Mouse (Mus musculus): ENCODE results near the gene Arl15.

DNA sequence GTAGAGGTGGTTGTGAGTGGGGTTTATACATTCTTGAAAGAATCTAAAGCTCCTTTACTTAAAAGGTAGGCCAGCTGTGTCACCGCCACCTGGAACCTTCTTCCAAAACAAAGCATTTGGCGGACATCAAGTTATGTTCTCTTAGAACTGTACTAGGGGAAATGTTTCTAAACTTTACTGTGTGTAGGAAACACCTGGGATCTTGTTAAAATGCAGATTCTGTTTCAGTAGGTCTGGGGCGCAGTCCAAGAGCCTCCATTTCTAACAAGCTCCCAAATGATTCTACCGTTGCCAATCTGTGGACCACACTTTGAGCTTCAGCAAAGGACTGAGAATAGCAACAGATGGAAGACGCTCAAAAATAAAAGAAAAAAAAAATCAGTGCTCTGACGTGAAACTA, 405.4 kb downstream of the Arl15 start:
- no peak for TF ChIP-seq POLR2A (IDR thresholded peaks at IDR 0.05; ENCODE audit: borderline replicate concordance, control insufficient read depth, low read depth, low read length)
- TF ChIP-seq CTCF (IDR thresholded peaks at IDR 0.05; ENCODE audit: control insufficient read depth, insufficient read depth, low read length) = no peak

Measured in bone marrow, adult 2 months (tissue).